Mouse (Mus musculus) CD4-positive, CD25-positive, alpha-beta regulatory T cell, adult 4 months (primary cell): Measurements from ENCODE around the gene Gm8439. TPM values are rescaled to one million over a fixed set of nuclear protein-coding genes. Genes with fewer than 3 reads are reported as not detected.

Experiments
- ATAC-seq: one replicate; pipeline ENCODE4 v1.8.0; 2017
- polyA plus RNA-seq, 2 experiments: library from polyadenylated mRNA; unstranded; fragments of 100-300 nt; shearing (Covaris generic); gene quantifications; one replicate each; pipeline ENCODE4 v1.2.1; 2017

The Gm8439 gene
- polyA plus RNA-seq, 2 experiments from 2014 or later, result 0.83 TPM; not detected in 1

DNA sequence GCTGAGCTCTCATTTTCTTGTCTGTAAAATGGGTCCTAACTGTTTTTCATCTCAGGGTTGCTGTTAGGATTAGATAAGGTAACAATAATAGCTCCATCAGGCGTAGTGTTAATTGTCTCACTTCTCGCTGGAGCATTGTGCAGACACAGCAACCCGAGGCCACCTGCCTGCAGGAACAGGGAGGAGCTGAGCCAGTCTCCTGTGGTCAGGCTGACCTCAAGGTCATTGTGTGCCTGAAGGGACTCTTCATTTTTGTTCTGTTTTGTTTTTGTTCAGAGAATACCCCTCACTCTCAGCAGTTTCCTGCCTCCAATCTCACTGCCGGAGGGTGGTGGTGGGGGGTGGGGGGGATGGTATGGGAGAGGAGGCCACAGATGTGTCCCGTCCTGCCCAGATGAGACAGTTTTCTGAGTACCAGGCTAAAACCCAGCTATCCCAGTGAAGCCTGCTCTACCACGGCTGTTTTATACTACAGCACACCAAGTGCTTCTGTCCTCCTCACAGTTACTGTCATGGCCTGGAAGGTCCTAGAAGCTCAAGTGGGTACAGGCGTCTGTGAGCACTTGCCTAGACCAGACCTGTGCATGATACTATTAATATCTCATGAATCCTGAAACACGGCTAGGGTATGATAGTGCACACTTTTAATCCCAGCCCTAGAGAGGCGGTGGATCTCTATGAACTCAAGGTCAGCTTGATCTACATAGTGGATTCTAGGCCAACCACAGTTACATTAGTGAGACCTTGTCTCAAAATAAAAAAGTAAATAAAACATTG, 23.9 kb downstream of the Gm8439 start:
- peak; percentile 22 for ATAC-seq

DNA sequence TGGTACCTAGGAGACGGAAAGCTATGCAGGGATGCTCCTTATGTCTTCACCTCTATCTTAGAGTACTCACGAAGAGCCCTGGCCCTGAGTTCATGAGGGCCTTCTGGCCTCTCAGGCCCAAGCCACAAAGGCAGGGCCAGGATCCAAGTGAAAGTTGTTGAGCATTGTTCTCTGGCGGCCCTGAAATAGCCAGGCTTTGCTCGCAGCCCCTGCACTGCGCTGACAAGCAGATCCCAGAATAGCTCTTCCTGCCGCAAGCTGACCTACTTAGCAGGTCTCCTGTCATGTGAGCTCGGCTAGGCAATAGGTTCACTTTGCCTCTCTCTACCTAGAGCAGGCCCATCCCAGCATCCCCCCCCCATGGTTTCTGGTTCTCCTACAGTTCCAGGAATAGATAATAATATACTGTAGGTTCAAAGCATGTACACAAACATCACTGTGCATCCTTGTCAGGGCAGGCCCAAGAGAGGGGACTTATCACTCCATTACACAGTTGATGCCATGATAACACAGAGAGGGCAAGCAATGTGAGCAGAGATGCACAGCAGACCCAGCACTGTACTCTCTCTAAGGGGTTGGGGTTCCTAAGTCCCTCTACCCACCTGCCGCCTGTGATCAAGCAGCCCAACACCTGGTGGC, 25.3 kb downstream of the Gm8439 start:
- peak; percentile 37 for ATAC-seq

DNA sequence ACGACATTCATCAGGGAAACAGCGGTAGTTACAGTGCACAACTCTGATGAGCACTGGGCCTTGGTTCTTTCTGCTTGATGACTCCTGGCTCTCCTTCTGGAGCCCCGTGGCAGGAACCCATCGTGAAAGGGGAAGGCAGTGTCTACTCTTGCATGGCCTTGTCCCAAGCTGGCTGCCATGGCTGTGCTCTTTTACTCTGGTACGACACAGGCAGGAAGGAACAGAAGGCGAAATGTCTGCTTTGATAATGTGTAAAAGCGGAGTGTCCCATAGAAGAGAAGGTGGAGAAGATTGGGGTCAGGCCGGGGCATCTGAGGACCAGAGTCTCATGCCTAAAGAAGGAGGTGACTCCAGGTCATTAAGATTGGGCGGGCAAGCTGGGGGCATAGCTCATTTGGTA, 26.1 kb downstream of the Gm8439 start:
- ATAC-seq, result no peak

DNA sequence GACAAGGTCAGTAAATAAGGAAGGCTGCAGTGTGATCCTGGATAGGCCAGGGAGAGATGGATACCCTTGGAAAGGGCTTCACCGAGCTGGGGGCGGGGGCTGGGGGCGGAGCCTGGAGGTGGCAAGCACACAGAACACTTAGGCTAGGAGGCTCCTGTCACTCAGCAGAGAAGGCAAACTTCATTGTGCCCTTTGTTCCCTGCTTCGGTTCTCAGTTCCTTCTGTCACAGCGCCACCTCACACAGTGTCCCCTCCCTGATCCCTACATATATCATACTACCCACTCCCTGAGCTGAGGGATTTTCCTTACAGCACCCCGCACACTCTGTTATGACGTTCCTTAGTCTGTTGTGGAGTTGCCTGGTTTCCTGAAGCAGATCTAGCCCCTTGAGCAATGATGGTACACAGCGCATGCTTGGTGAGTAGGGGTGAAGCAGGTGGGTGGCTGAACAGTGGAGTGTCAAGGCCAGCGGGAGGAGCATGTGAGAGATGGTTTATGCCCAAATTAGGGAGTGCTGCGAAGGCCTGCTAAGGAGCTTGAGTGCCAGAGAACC, 27.1 kb downstream of the Gm8439 start:
- peak; percentile 76 for ATAC-seq

DNA sequence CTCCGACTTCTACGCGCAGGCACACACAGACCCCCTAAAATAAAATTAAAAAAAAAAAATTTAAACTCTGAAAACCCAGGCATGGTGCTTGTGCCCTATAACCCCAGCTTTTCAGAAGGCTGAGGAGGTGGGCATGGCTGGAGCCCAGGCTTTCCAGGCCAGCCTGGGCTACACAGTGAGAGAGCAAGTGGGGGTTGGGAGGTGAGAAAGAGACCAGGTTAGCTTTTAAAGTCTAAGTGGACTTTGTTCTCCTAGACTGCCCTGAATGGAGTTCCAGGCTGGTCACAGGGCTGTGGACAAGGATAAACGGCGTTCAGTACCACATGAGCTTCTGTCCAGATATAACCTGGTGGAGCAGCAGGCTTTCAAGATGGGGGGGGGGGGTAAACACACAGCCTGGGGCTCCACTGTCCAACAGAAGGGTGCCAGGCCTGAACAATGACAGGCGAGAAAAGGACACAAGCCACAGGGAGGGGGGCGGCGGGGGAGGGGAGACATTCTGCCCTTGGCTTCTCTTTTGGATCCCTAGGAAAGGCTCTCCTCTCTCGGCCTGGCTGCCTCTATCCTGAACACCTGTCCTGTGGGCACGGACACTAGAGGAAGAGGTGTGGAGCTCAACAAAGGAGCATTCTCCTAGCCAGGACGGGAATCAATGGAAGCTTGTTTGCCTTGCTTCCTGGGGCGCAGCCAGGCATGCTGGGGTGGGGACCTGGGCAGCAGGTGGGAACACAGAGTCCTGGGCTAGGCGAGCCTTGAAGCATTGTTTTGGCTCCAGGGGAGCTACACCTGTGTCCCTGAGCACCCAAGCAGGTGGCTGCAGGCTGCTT, 27.9 kb downstream of the Gm8439 start:
- no peak for ATAC-seq

DNA sequence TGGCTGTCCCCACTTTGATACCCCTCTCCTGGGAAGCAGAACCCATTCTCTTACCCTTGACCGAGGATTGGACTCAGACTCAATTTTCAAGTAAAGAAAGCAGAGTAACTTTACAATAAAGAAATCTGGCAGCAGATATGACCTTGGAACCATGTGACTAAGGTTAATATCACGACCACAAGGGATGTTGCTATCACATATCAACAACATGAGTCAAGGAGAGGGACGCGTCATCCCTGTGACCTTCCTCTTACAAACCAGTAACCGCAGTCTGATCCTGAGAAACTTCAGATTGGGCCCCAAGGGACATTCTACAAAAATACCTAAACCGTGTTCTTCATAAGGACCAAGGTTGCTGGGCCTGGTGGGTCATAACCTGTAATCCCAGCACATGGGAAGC, 39.2 kb downstream of the Gm8439 start:
- no peak for ATAC-seq

DNA sequence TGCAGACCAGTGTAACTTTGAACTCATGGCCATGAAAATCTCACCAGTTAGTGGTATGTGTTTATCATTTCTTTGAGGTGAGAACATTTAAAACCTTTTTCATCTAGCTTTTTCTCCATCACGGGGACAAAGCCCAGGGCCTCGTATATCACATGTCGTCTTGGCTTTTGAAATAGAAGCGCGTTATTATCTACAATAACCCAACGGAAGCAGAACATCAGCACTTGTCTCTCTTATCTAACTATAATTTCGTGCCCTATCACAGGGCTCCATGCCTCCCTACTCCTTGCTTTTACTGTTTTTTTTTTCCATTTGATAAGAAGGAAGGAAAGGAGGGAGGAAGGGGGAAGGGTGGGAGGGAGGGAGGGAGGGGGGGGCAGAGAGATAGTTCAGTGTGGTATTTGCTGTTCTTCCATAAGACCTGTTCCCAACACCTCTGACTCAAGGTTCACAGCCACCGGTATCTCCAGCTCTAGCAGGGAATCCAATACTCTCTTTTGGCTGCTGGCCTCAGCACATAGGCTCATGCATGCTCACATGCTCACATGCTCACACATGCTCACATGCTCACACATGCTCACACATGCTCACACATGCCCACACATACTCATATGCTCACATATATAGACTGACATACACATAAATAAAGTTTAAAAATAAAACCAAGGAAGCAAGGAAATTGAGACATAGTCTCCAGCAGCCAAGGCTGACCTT, 41.8 kb downstream of the Gm8439 start:
- no peak for ATAC-seq

DNA sequence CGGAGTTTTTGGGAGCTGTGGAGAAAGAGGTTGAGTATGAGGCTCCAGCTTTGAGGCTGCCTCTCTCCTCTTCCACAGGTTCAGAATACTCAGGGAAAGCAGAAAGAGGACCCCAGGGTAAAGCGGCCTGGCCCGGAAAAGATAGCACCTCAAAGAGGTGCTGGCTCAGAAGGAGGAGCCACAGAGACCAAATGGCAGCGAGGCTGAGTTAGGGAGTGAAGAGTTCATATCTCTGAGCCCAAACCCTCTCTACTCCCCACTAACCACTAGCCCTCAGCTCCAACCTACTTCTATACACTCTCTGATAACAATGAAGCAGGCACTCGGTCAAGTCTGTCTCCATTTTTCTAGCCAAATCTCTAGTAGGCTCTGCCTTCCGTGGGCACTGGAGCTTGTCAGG, 43.3 kb downstream of the Gm8439 start:
- ATAC-seq, result no peak

DNA sequence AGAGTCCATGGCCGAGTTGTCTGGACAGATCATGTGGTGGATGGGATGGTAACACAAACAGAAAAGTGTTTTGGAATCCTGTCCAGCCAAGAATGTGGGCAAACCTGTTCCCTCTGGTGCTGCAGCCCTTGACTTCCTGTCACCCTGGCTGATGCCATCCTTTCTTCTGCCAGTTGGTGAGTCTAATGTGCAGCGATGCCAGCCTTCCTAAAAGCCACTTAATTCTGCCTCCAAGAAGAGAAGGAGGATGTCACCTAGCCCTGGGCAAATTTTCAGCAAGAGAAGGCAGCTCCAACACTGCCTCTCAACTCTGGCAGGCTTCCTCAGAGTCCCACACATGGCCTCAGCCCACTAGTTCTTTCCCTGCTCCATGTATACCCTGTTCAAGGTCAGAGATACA, 46.8 kb downstream of the Gm8439 start:
- ATAC-seq, result no peak

DNA sequence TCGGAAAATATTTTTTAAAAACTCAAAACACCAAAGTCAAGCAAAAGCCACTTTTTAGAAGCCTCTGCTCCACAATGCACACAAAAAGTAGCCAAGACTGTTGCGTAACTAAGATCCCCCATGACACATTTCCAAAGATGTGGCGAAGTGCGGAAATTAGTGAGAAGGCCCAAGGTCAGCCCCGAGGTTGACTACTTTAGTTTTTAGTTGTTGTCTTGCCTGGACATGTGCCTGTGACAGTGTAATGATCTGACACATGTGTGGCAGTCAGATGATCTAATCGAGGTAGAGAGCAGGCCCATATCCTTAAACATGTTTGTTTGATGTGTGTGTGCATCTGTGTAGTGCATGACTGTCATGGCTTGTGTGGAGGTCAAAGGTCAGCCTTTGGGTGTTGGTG, 53.4 kb downstream of the Gm8439 start:
- no peak for ATAC-seq

DNA sequence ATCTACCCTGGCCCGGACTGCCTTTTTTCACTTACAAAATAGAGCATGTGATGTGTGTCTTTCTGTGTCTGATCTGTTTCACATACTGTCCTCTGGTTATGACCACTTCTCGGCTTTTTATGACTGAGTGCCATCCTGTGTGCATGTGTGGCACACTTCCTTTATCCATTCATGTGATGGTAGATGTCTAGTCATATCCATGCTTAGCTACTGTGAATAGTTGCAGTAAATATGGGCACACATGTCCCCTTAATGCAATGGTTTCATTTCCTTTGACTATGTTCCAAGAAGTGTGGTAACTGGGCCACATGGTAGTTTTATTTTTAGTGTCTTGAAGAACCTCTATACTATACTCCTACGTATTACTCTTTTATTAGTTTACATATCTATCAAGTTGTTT, 55.4 kb downstream of the Gm8439 start:
- ATAC-seq, result no peak

DNA sequence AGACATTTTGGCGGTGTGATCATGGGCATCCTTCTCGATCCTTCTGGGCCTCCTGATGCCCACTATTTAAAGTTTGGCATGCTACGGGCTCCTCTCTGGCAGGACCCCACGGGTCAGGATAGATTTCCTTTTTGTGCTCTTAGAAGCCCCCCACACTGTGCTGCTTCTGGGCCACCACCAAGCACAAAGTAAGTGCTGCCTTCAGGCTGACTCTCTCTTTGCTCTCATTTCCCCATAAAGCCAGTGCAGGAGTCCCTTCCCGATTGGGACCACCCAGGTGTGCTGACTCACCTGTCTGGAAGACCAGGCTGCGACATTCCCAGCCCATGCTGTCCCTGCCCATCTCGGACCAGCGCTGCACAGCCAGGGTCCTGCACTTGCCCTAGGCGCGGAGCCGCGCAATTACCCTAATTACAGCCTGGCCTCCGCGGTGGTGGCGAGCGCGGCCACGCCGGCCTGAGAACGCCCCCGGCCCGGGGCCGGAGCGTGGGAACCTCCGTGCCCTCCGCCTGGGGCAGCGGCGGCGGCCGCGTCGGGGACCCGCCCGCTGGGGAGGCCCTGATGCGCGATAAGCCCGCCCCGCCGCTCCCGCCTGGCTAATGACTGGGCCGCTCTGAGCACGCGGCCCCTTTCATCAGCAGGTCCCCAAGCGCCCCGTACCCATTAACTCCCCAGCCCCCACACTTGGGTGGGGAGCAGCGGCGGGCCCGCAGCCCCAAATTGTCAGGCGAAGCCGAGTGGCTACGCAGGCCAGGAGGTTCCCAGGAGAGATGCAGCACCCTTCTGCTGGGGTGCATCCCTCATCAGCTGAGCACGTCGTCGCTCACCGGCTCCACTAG, 61.0 kb downstream of the Gm8439 start:
- no peak for ATAC-seq

DNA sequence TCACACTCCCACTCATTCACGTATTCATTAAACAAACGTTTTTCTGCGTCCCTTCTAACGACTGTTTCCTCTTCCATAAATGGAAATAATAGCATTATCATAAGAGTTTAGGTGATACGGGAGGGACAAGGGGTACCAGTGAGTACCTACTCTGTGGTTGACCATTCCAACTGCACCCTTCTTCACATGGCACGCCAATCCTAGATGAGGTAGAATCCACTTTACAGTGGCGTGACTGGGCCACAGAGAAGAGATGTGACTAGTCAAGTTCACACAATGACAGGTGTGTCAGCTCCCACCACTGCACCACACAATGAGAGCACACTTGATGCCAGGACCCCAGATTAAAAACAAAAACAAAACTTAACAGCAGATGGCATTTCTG, 61.7 kb downstream of the Gm8439 start:
- no peak for ATAC-seq

DNA sequence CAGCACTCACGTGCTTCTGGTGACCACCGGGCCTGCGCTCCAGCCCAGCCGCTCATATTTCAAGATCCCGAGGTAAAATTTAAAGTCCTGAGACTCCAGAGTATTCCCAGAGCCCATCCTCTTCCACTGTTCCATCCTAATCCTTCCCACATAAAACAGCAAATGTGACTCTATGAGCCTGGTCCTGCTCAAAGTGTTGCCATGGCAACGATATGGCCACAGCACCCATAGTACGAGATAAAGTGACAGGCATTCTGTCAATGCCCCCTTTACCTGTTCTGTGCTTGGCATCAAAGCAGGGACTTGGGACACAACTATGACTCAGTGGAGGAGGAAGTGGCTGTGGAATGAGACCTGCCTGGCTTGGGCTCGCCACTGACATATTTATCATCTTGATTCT, 67.4 kb downstream of the Gm8439 start:
- no peak for ATAC-seq

Other genes with a start within 250 kb of the Gm8439 start
- 10 to 100 TPM; 10.4 TPM for gene Scmh1, start 183.5 kb upstream of the Gm8439 start, polyA plus RNA-seq
- not detected for gene Slfnl1, start 56.5 kb upstream of the Gm8439 start, polyA plus RNA-seq
- gene Ctps, start 18.5 kb upstream of the Gm8439 start, polyA plus RNA-seq, result 10 to 100 TPM; 14.7 to 19.5 TPM
- gene Cited4, start 77.8 kb downstream of the Gm8439 start, polyA plus RNA-seq, result not detected
- not detected for gene Kcnq4, start 159.9 kb downstream of the Gm8439 start, polyA plus RNA-seq
- 10 to 100 TPM; 64.7 to 67.5 TPM for gene Nfyc, start 242.8 kb downstream of the Gm8439 start, polyA plus RNA-seq